Mouse (Mus musculus) MEL (cell line): ENCODE measurements around the gene Ticam1. TPM values are rescaled to one million over a fixed set of nuclear protein-coding genes. Genes with fewer than 3 reads are reported as not detected.

Source experiments
- DNase-seq: peaks from one replicate; pipeline ENCODE4 v3.0.0; 2011; ENCODE audit warnings: low read depth, low spot score
- H3K27ac ChIP-seq: 2 replicates; pipeline ENCODE4 v1.5.1; 2012; ENCODE audit warnings: low read depth, mild to moderate bottlenecking, control low read depth, low read length, moderate library complexity; ENCODE audit not compliant: control insufficient read depth
- H3K27me3 ChIP-seq, 2 experiments: fragments of 150-350 bp in 1 of 2; sonication (generic) in 1 of 2; 2 replicates each; pipeline ENCODE4 v1.6.1; 2012; ENCODE audit warnings: low read length in 2 of 2, mild to moderate bottlenecking in 2 of 2, improper control_type of control experiment in 1 of 2, moderate library complexity in 1 of 2; ENCODE audit not compliant: insufficient read depth in 2 of 2, control insufficient read depth in 1 of 2
- H3K36me3 ChIP-seq, 2 experiments: 2 replicates each; pipeline ENCODE4 v1.6.1; 2012 to 2014; ENCODE audit warnings: low read length in 2 of 2, improper control_type of control experiment in 1 of 2, inconsistent platforms in 1 of 2, mild to moderate bottlenecking in 1 of 2; ENCODE audit not compliant: insufficient read depth in 2 of 2, control insufficient read depth in 1 of 2
- H3K4me1 ChIP-seq, 2 experiments: fragments of 150-350 bp in 1 of 2; sonication (generic) in 1 of 2; 2 replicates each; pipeline ENCODE4 v1.6.1; 2012; ENCODE audit warnings: low read length in 2 of 2, improper control_type of control experiment in 1 of 2, mild to moderate bottlenecking in 1 of 2; ENCODE audit not compliant: insufficient read depth in 2 of 2, control insufficient read depth in 1 of 2
- H3K4me3 ChIP-seq, 2 experiments: fragments of 150-350 bp in 1 of 2; sonication (generic) in 1 of 2; 2 replicates each; pipeline ENCODE4 v1.5.1; 2012; ENCODE audit warnings: low read depth in 2 of 2, low read length in 2 of 2, mild to moderate bottlenecking in 2 of 2, moderate library complexity in 2 of 2, control low read depth in 1 of 2, improper control_type of control experiment in 1 of 2; ENCODE audit not compliant: control insufficient read depth in 1 of 2, insufficient read depth in 1 of 2
- H3K79me2 ChIP-seq: 2 replicates; pipeline ENCODE4 v1.6.1; 2012; ENCODE audit warnings: mild to moderate bottlenecking, low read length, moderate library complexity; ENCODE audit not compliant: control insufficient read depth, poor library complexity, insufficient read depth
- H3K9ac ChIP-seq: 2 replicates; pipeline ENCODE4 v1.6.1; 2012; ENCODE audit warnings: low read depth, mild to moderate bottlenecking, control low read depth, low read length, moderate library complexity; ENCODE audit not compliant: control insufficient read depth, poor library complexity, severe bottlenecking
- H3K9me3 ChIP-seq: fragments of 150-350 bp; sonication (generic); replicated peaks from 2 replicates; pipeline ENCODE4 v1.6.1; 2012; ENCODE audit warnings: mild to moderate bottlenecking, low read length, improper control_type of control experiment, moderate library complexity; ENCODE audit not compliant: insufficient read depth
- CHD1 ChIP-seq: IDR thresholded peaks from 2 replicates; pipeline ENCODE4 v1.6.1; 2012; ENCODE audit warnings: low read depth, mild to moderate bottlenecking, inconsistent platforms, low read length, improper control_type of control experiment
- E2F4 ChIP-seq: IDR thresholded peaks from 2 replicates; pipeline ENCODE4 v1.6.1; 2011; ENCODE audit warnings: low read depth, low read length, improper control_type of control experiment, borderline replicate concordance
- ETS1 ChIP-seq: IDR thresholded peaks from 2 replicates; pipeline ENCODE4 v1.6.1; 2012; ENCODE audit warnings: low read depth, mild to moderate bottlenecking, inconsistent platforms, low read length, improper control_type of control experiment, moderate library complexity
- GABPA ChIP-seq: IDR thresholded peaks from 2 replicates; pipeline ENCODE4 v1.6.1; 2012; ENCODE audit warnings: low read depth, mild to moderate bottlenecking, inconsistent platforms, low read length, improper control_type of control experiment, moderate library complexity
- KAT2A ChIP-seq: conservative IDR thresholded peaks from 2 replicates; pipeline ENCODE4 v1.6.1; 2012; ENCODE audit warnings: low read depth, low read length, improper control_type of control experiment, inconsistent platforms
- MAFK ChIP-seq: IDR thresholded peaks from 2 replicates; pipeline ENCODE4 v1.6.1; 2011; ENCODE audit warnings: low read depth, mild to moderate bottlenecking, low read length, improper control_type of control experiment, borderline replicate concordance
- MEF2A ChIP-seq: IDR thresholded peaks from 2 replicates; pipeline ENCODE4 v1.6.1; 2014; ENCODE audit warnings: low read depth, mild to moderate bottlenecking, inconsistent platforms, low read length, improper control_type of control experiment; ENCODE audit not compliant: poor library complexity, insufficient replicate concordance, severe bottlenecking; ENCODE audit errors: extremely low read depth
- MYB ChIP-seq: IDR thresholded peaks from 2 replicates; pipeline ENCODE4 v1.6.1; 2011; ENCODE audit warnings: mild to moderate bottlenecking, low read depth, low read length, improper control_type of control experiment
- NRF1 ChIP-seq: IDR thresholded peaks from 2 replicates; pipeline ENCODE4 v1.6.1; 2014; ENCODE audit warnings: low read depth, mild to moderate bottlenecking, inconsistent platforms, low read length, improper control_type of control experiment, moderate library complexity; ENCODE audit not compliant: poor library complexity, insufficient read depth, severe bottlenecking
- POLR2A ChIP-seq, 2 experiments: IDR thresholded peaks; 2 replicates each; pipeline ENCODE4 v1.6.1; 2011 to 2012; ENCODE audit warnings: low read length in 2 of 2, mild to moderate bottlenecking in 2 of 2, control low read depth in 1 of 2, improper control_type of control experiment in 1 of 2, low read depth in 1 of 2, moderate library complexity in 1 of 2; ENCODE audit not compliant: control insufficient read depth in 1 of 2, insufficient read depth in 1 of 2, poor library complexity in 1 of 2
- TCF12 ChIP-seq: IDR thresholded peaks from 2 replicates; pipeline ENCODE4 v1.6.1; 2014; ENCODE audit warnings: low read depth, mild to moderate bottlenecking, inconsistent platforms, low read length, improper control_type of control experiment, moderate library complexity
- UBTF ChIP-seq: IDR thresholded peaks from 2 replicates; pipeline ENCODE4 v1.6.1; 2012; ENCODE audit warnings: low read depth, mild to moderate bottlenecking, inconsistent platforms, low read length, improper control_type of control experiment, moderate library complexity, borderline replicate concordance; ENCODE audit not compliant: insufficient read depth
- ZC3H11A ChIP-seq: IDR thresholded peaks from 2 replicates; pipeline ENCODE4 v1.6.1; 2012; ENCODE audit warnings: low read depth, mild to moderate bottlenecking, inconsistent platforms, low read length, improper control_type of control experiment
- ZKSCAN1 ChIP-seq: IDR thresholded peaks from 2 replicates; pipeline ENCODE4 v1.6.1; 2012; ENCODE audit warnings: low read depth, mild to moderate bottlenecking, inconsistent platforms, low read length, improper control_type of control experiment, moderate library complexity
- ZMIZ1 ChIP-seq: IDR thresholded peaks from 2 replicates; pipeline ENCODE4 v1.6.1; 2012; ENCODE audit warnings: low read depth, mild to moderate bottlenecking, inconsistent platforms, low read length, improper control_type of control experiment, moderate library complexity
- ZNF384 ChIP-seq: IDR thresholded peaks from 2 replicates; pipeline ENCODE4 v1.6.1; 2012; ENCODE audit warnings: low read depth, mild to moderate bottlenecking, inconsistent platforms, low read length, improper control_type of control experiment
- polyA plus RNA-seq, 2 experiments: library from polyadenylated mRNA; stranded (reverse) in 1 of 2; unstranded in 1 of 2; fragments of >175 nt in 1 of 2; fragments of >200 nt in 1 of 2; gene quantifications; 2 replicates each; pipeline versions ENCODE4 v1.2.1 to v1.2.4; 2012; ENCODE audit warnings: low replicate concordance in 2 of 2, low read depth in 1 of 2; ENCODE audit not compliant: insufficient read length in 2 of 2, insufficient read depth in 1 of 2, missing spikeins in 1 of 2
- total RNA-seq: library from RNA; depleted of rRNA; stranded (reverse); fragments of 300-350 nt; gene quantifications from 2 replicates; pipeline ENCODE4 v1.2.3, GENCODE M21; 2012

The Ticam1 gene
- total and polyA plus RNA-seq, 3 experiments: 4.6 to 8.7 TPM; not detected in 1

- no peak for TF ChIP-seq ZKSCAN1
- TF ChIP-seq ZC3H11A: no peak
- TF ChIP-seq MYB: no peak
- TF ChIP-seq ETS1: no peak
- no peak for TF ChIP-seq E2F4
- TF ChIP-seq POLR2A (IDR thresholded peaks at IDR 0.05; ENCODE audit: control insufficient read depth in 1 of 2, insufficient read depth in 1 of 2, low read depth in 1 of 2, low read length in 2 of 2, poor library complexity in 1 of 2): no peak
- Histone ChIP-seq H3K9me3 (no peaks in the 10 kb centered on the region), H3K4me3 (no peak overlapping the region), H3K27me3 (no peaks in the 10 kb centered on the region), H3K4me1 (peaks cover 0 to 26% of the 10 kb centered on the region in 2 experiments; a peak in 3 of 4 replicates), H3K36me3 (peaks cover 0 to 10% of the 10 kb centered on the region in 2 experiments; a peak in 2 of 4 replicates), H3K9ac (peak overlapping the region; percentile 17; the same call in 1 of the 2 replicates), H3K79me2 (no peaks in the 10 kb centered on the region), H3K27ac (no peak overlapping the region)
- no peak for DNase-seq
Observed at GRCm38 (mm10) chr17:56282802-56283201, 6.2 kb upstream of the Ticam1 start.

DNA sequence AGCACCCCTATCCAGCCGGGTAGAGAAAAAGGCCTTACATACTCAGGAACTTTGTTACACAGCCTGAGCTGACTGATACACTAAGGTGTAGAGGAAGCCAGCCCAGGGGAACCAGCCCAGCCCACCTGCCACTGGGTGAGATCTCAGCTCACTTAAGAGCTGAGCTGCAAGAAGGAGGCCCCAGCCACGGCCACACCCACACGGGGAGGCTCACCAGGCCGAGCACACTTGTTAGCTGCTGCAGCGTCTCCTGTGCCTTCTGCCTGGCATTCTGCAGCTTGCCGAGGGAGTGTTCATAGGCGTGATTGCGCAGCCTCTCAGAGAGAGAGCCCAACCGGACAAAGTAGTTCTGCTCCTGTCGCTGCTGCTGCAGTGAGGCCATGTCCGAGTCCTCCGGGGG is 4.6 kb upstream of the Ticam1 start:
- no peak for DNase-seq
- H3K36me3 ChIP-seq: peaks cover 0 to 4% of the 10 kb centered on the region in 2 experiments; a peak in 1 of 4 replicates
- TF ChIP-seq KAT2A (no peak), TCF12 (no peak), ETS1 (no peak), ZC3H11A (no peak), NRF1 (no peak), ZMIZ1 (no peak), MYB (no peak), MAFK (no peak), CHD1 (no peak), ZNF384 (no peak), ZKSCAN1 (no peak)
- H3K79me2 ChIP-seq: peaks cover 2% of the 10 kb centered on the region
- peaks cover 0 to 17% of the 10 kb centered on the region in 2 experiments; a peak in 3 of 4 replicates for H3K4me1 ChIP-seq
- no peaks in the 10 kb centered on the region for H3K27me3 ChIP-seq
- no peak overlapping the region for H3K4me3 ChIP-seq
- no peaks in the 10 kb centered on the region for H3K9me3 ChIP-seq
- H3K27ac ChIP-seq: no peak overlapping the region
- no peak overlapping the region for H3K9ac ChIP-seq

- Histone ChIP-seq H3K9ac (no peak overlapping the region), H3K27ac (no peak overlapping the region), H3K9me3 (no peaks in the 10 kb centered on the region), H3K79me2 (peaks cover 5% of the 10 kb centered on the region), H3K4me3 (no peak overlapping the region), H3K4me1 (peaks cover 3 to 17% of the 10 kb centered on the region in 2 experiments; a peak in 3 of 4 replicates), H3K36me3 (peaks cover 0 to 4% of the 10 kb centered on the region in 2 experiments; a peak in 1 of 4 replicates), H3K27me3 (no peaks in the 10 kb centered on the region)
- no peak for DNase-seq
- TF ChIP-seq GABPA (no peak), UBTF (no peak), MEF2A (no peak), E2F4 (no peak)
Observed at GRCm38 (mm10) chr17:56279481-56280155, 3.0 kb upstream of the Ticam1 start.
